In the genomic region with DNA sequence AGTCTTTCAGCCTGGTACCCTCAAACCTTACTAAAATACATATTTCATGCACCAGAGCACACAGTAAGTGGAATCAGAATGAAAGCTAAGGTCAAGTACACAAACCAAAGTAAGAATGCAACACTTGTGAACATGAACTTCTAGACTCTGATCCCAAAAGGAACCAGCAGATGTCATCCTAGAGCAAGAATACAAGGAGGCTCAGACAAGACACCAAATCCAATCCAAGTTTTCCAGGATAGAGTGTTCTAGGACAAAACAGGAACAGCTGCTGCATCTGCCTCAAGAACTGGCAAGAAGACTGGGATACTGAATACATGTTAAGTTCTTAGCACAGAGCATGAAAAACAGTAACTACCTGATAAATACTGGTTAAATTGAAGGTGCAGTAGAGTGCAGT, we compare ENCODE assay signal across 9 mouse cellular contexts. TPM values are rescaled to one million over a fixed set of nuclear protein-coding genes. Genes with fewer than 3 reads are reported as not detected.
DNase-seq lines count a peak whose midpoint lies in the region; ATAC-seq and TF ChIP-seq lines count a peak whose summit lies in the region.
"Had no signal": no experiment of that assay in that cellular context is flagged by ENCODE, and none has a peak within 500 bp of the region (broad histone marks: within the 10 kb centered on the region; RNA-seq: fewer than 3 reads in every experiment).

No protein-coding gene starts in this region.

- no peak for TF ChIP-seq EP300 in heart, adult 2 months (IDR thresholded peaks at IDR 0.05; ENCODE audit: insufficient read depth, low read depth, low read length)
- TF ChIP-seq EP300 in stomach, postnatal 0 days (optimal IDR thresholded peaks at IDR 0.05) = no peak

- H3K4me1 ChIP-seq in heart, adult 2 months (ENCODE audit: control insufficient read depth, insufficient read depth, low read length) = no peaks in the 10 kb centered on the region
- no peaks in the 10 kb centered on the region for H3K4me1 ChIP-seq in heart, embryonic 11.5 days (ENCODE audit: control insufficient read depth, insufficient read depth, low read length)
- H3K4me1 ChIP-seq in stomach, postnatal 0 days (replicated peaks; ENCODE audit: control insufficient read depth, insufficient read depth) = no peaks in the 10 kb centered on the region
- no peaks in the 10 kb centered on the region for H3K4me1 ChIP-seq in midbrain, embryonic 13.5 days (replicated peaks)
- H3K4me1 ChIP-seq: hindbrain, embryonic 15.5 days had no signal

- H3K36me3 ChIP-seq in heart, adult 2 months (ENCODE audit: control insufficient read depth, insufficient read depth, low read length) = no peaks in the 10 kb centered on the region
- no peaks in the 10 kb centered on the region for H3K36me3 ChIP-seq in heart, embryonic 11.5 days (ENCODE audit: control insufficient read depth, insufficient read depth, low read length)
- no peaks in the 10 kb centered on the region for H3K36me3 ChIP-seq in stomach, postnatal 0 days (ENCODE audit: control insufficient read depth, insufficient read depth, low read length)
- no peaks in the 10 kb centered on the region for H3K36me3 ChIP-seq in midbrain, embryonic 13.5 days
- H3K36me3 ChIP-seq: hindbrain, embryonic 15.5 days had no signal

- no peak overlapping the region for H3K9ac ChIP-seq in heart, adult 2 months (ENCODE audit: low read depth, low read length)
- no peak overlapping the region for H3K9ac ChIP-seq in heart, embryonic 11.5 days (ENCODE audit: low read depth, low read length)
- no peak overlapping the region for H3K9ac ChIP-seq in stomach, postnatal 0 days (ENCODE audit: low read length)
- H3K9ac ChIP-seq in midbrain, embryonic 13.5 days (replicated peaks) = no peak overlapping the region
- H3K9ac ChIP-seq: hindbrain, embryonic 15.5 days had no signal

- no peak for DNase-seq in heart, adult 2 months
- peak; percentile 0 for DNase-seq in ovary, postnatal 14 days (ENCODE audit: low spot score)
- no peak for DNase-seq in ovary, postnatal 36 days (ENCODE audit: low spot score)
- peak; percentile 1 for DNase-seq in embryo, embryonic 9.5 days (ENCODE audit: extremely low spot score)
- no peak for DNase-seq in stomach, postnatal 0 days (ENCODE audit: low spot score)
- no peak for DNase-seq in spleen, postnatal 10 days (ENCODE audit: low spot score in 2 of 2)

- no peak overlapping the region for H3K27ac ChIP-seq in heart, adult 2 months
- no peak overlapping the region for H3K27ac ChIP-seq in heart, embryonic 11.5 days (ENCODE audit: low read depth, low read length)
- H3K27ac ChIP-seq in stomach, postnatal 0 days (replicated peaks) = no peak overlapping the region
- no peak overlapping the region for H3K27ac ChIP-seq in midbrain, embryonic 13.5 days
- H3K27ac ChIP-seq: hindbrain, embryonic 15.5 days had no signal

- TF ChIP-seq POLR2A in heart, adult 2 months (IDR thresholded peaks at IDR 0.05; ENCODE audit: insufficient read depth, low read depth, low read length) = no peak

- TF ChIP-seq CTCF in heart, adult 2 months (IDR thresholded peaks at IDR 0.05) = peak; percentile 57
- TF ChIP-seq CTCF in stomach, postnatal 0 days (IDR thresholded peaks at IDR 0.05; ENCODE audit: low read depth) = peak; percentile 67

- no peaks in the 10 kb centered on the region for H3K79me2 ChIP-seq in heart, adult 2 months (replicated peaks; ENCODE audit: control insufficient read depth, insufficient read depth, low read length)

- H3K4me2 ChIP-seq in heart, embryonic 11.5 days = no peak overlapping the region
- no peak overlapping the region for H3K4me2 ChIP-seq in stomach, postnatal 0 days (replicated peaks; ENCODE audit: low read depth)
- no peak overlapping the region for H3K4me2 ChIP-seq in midbrain, embryonic 13.5 days (replicated peaks)
- H3K4me2 ChIP-seq: hindbrain, embryonic 15.5 days had no signal

- intact Hi-C loops in heart, adult 2 months (cut with DNase I) = no loop called here

- H3K9me3 ChIP-seq in heart, embryonic 11.5 days (replicated peaks; ENCODE audit: control insufficient read depth, low read length) = no peaks in the 10 kb centered on the region
- no peaks in the 10 kb centered on the region for H3K9me3 ChIP-seq in stomach, postnatal 0 days (ENCODE audit: control insufficient read depth, low read length)
- H3K9me3 ChIP-seq in midbrain, embryonic 13.5 days = no peaks in the 10 kb centered on the region
- H3K9me3 ChIP-seq: hindbrain, embryonic 15.5 days had no signal

- no peak overlapping the region for H3K4me3 ChIP-seq in heart, adult 2 months
- no peak overlapping the region for H3K4me3 ChIP-seq in heart, embryonic 11.5 days (ENCODE audit: low read depth, low read length)
- no peak overlapping the region for H3K4me3 ChIP-seq in stomach, postnatal 0 days (ENCODE audit: low read depth, low read length)
- H3K4me3 ChIP-seq in midbrain, embryonic 13.5 days (replicated peaks) = no peak overlapping the region
- H3K4me3 ChIP-seq: hindbrain, embryonic 15.5 days had no signal

- ATAC-seq in heart, embryonic 11.5 days (replicated peaks; ENCODE audit: insufficient number of reproducible peaks, low FRiP score, low TSS enrichment) = no peak
- no peak for ATAC-seq in stomach, postnatal 0 days (ENCODE audit: low FRiP score, low TSS enrichment)
- ATAC-seq in midbrain, embryonic 13.5 days = no peak

- H3K27me3 ChIP-seq in heart, adult 2 months (ENCODE audit: control insufficient read depth, insufficient read depth, low read length) = no peaks in the 10 kb centered on the region
- no peaks in the 10 kb centered on the region for H3K27me3 ChIP-seq in heart, embryonic 11.5 days (ENCODE audit: control insufficient read depth, insufficient read depth, low read length)
- H3K27me3 ChIP-seq in stomach, postnatal 0 days (ENCODE audit: control insufficient read depth, insufficient read depth, low read length) = no peaks in the 10 kb centered on the region
- H3K27me3 ChIP-seq in midbrain, embryonic 13.5 days = no peaks in the 10 kb centered on the region
- H3K27me3 ChIP-seq: hindbrain, embryonic 15.5 days had no signal

RNA-seq across cellular contexts. Expression of a gene that starts 4.6 kb away (rescaled TPM):
- not detected for total RNA-seq in heart, adult 2 months (2021)
- polyA plus RNA-seq in heart, adult 2 months (2012; rRNA removed) = not detected in 2 replicates
- polyA plus RNA-seq in heart, embryonic 11.5 days (2014; fragmentation: Nextera tagmentation; extraction: Ambion mirVana) = not detected in 2 replicates
- polyA plus RNA-seq in stomach, postnatal 0 days (2015; fragmentation: Nextera tagmentation; extraction: Ambion mirVana) = not detected in 2 replicates
- not detected in 2 replicates for polyA plus RNA-seq in midbrain, embryonic 13.5 days (2015; fragmentation: Nextera tagmentation; extraction: Ambion mirVana)
- polyA plus RNA-seq: hindbrain, embryonic 15.5 days had no signal

RNA-seq across cellular contexts. Expression of a gene that starts 8.4 kb away (rescaled TPM):
- total RNA-seq in heart, adult 2 months (2021) = not detected
- polyA plus RNA-seq in heart, adult 2 months (2012; rRNA removed) = not detected in 2 replicates
- not detected in 2 replicates for polyA plus RNA-seq in heart, embryonic 11.5 days (2014; fragmentation: Nextera tagmentation; extraction: Ambion mirVana)
- polyA plus RNA-seq in stomach, postnatal 0 days (2015; fragmentation: Nextera tagmentation; extraction: Ambion mirVana) = not detected in 2 replicates
- not detected in 2 replicates for polyA plus RNA-seq in midbrain, embryonic 13.5 days (2015; fragmentation: Nextera tagmentation; extraction: Ambion mirVana)
- polyA plus RNA-seq: hindbrain, embryonic 15.5 days had no signal

RNA-seq across cellular contexts. Expression of a gene that starts 30.2 kb away (rescaled TPM):
- not detected for total RNA-seq in heart, adult 2 months (2021)
- polyA plus RNA-seq in heart, adult 2 months (2012; rRNA removed) = not detected in 2 replicates
- polyA plus RNA-seq in heart, embryonic 11.5 days (2014; fragmentation: Nextera tagmentation; extraction: Ambion mirVana) = not detected in 2 replicates
- polyA plus RNA-seq in stomach, postnatal 0 days (2015; fragmentation: Nextera tagmentation; extraction: Ambion mirVana) = not detected in 2 replicates
- not detected in 2 replicates for polyA plus RNA-seq in midbrain, embryonic 13.5 days (2015; fragmentation: Nextera tagmentation; extraction: Ambion mirVana)
- polyA plus RNA-seq: hindbrain, embryonic 15.5 days had no signal

RNA-seq across cellular contexts. Expression of a gene that starts 35.1 kb away (rescaled TPM):
- not detected for total RNA-seq in heart, adult 2 months (2021)
- not detected in 2 replicates for polyA plus RNA-seq in heart, adult 2 months (2012; rRNA removed)
- polyA plus RNA-seq in heart, embryonic 11.5 days (2014; fragmentation: Nextera tagmentation; extraction: Ambion mirVana) = not detected in 2 replicates
- polyA plus RNA-seq in stomach, postnatal 0 days (2015; fragmentation: Nextera tagmentation; extraction: Ambion mirVana) = not detected in 2 replicates
- polyA plus RNA-seq in midbrain, embryonic 13.5 days (2015; fragmentation: Nextera tagmentation; extraction: Ambion mirVana) = not detected in 2 replicates
- polyA plus RNA-seq: hindbrain, embryonic 15.5 days had no signal

Comparison
In these comparisons a context has a peak if more than half of its experiments do, and no peak if none do; other contexts are left out.
1. DNase-seq: peak in ovary, postnatal 14 days (single experiment) and embryo, embryonic 9.5 days (single experiment); none in heart, adult 2 months (0 of 2), ovary, postnatal 36 days (single experiment), stomach, postnatal 0 days (single experiment) and spleen, postnatal 10 days (0 of 2).